Mouse (Mus musculus) heart, postnatal 0 days (tissue): ENCODE measurements around the gene Ksr1. TPM values are rescaled to one million over a fixed set of nuclear protein-coding genes. Genes with fewer than 3 reads are reported as not detected.

Experiments used
- ATAC-seq: fragments of 200-750 bp; cut with Nextera tagmentation; 2 replicates; pipeline ENCODE4 v1.8.0; 2017; ENCODE audit warnings: low read depth, moderate number of reproducible peaks, moderate library complexity; ENCODE audit not compliant: insufficient read depth
- DNase-seq: peaks from one replicate; pipeline ENCODE4 v3.0.0-alpha.2; 2016; ENCODE audit warnings: low spot score
- H3K27ac ChIP-seq: fragments of 300-500 bp; sonication (generic); 2 replicates; pipeline ENCODE4 v1.5.1; 2014; ENCODE audit warnings: low read depth, mild to moderate bottlenecking
- H3K27me3 ChIP-seq: fragments of 300-500 bp; sonication (generic); 2 replicates; pipeline ENCODE4 v1.6.1; 2014; ENCODE audit warnings: low read length, mixed read lengths; ENCODE audit not compliant: control insufficient read depth, insufficient read depth
- H3K36me3 ChIP-seq: fragments of 300-500 bp; sonication (generic); replicated peaks from 2 replicates; pipeline ENCODE4 v1.6.1; 2014; ENCODE audit warnings: low read length, mixed read lengths; ENCODE audit not compliant: control insufficient read depth, insufficient read depth
- H3K4me1 ChIP-seq: fragments of 300-500 bp; sonication (generic); 2 replicates; pipeline ENCODE4 v1.6.1; 2014; ENCODE audit warnings: antibody characterized with exemption; ENCODE audit not compliant: control insufficient read depth, insufficient read depth
- H3K4me2 ChIP-seq: fragments of 300-500 bp; sonication (generic); 2 replicates; pipeline ENCODE4 v1.6.1; 2014; ENCODE audit warnings: low read depth, mild to moderate bottlenecking, low read length, moderate library complexity
- H3K4me3 ChIP-seq: fragments of 300-500 bp; sonication (generic); 2 replicates; pipeline ENCODE4 v1.5.1; 2014; ENCODE audit warnings: low read depth, low read length
- H3K9ac ChIP-seq: fragments of 300-500 bp; sonication (generic); replicated peaks from 2 replicates; pipeline ENCODE4 v1.6.1; 2014; ENCODE audit warnings: low read depth, low read length, mixed read lengths
- H3K9me3 ChIP-seq: fragments of 300-500 bp; sonication (generic); replicated peaks from 2 replicates; pipeline ENCODE4 v1.6.1; 2016; ENCODE audit warnings: low read length; ENCODE audit not compliant: control insufficient read depth
- CTCF ChIP-seq: IDR thresholded peaks from 2 replicates; pipeline ENCODE4 v1.5.1; 2016; ENCODE audit warnings: antibody characterized with exemption, control low read depth, low read depth
- EP300 ChIP-seq: IDR thresholded peaks from 2 replicates; pipeline ENCODE4 v1.6.1; 2016; ENCODE audit warnings: antibody characterized with exemption, low read depth
- WGBS: fragments of 180-500 bp; shearing (Covaris S2); extraction: QIAGEN DNeasy Blood & Tissue Kit; methylation state at CpG from one replicate; pipeline ENCODE4 v1.1.7; 2014; 5-methylcytosine and 5-hydroxymethylcytosine counted together
- polyA plus RNA-seq: library from polyadenylated mRNA; unstranded; fragments of >200 nt; fragmentation: Nextera tagmentation; extraction: Ambion mirVana; gene quantifications from 2 replicates; pipeline ENCODE4 v1.2.1, GENCODE M21; 2015
- total RNA-seq: library from RNA; depleted of rRNA; stranded (reverse); fragments of >200 nt; gene quantifications from 2 replicates; pipeline ENCODE4 v1.2.3, GENCODE M21; 2014; ENCODE audit warnings: low replicate concordance

The Ksr1 gene
- total and polyA plus RNA-seq, 2 experiments from 2014 or later = 1.5 to 15.2 TPM

DNA sequence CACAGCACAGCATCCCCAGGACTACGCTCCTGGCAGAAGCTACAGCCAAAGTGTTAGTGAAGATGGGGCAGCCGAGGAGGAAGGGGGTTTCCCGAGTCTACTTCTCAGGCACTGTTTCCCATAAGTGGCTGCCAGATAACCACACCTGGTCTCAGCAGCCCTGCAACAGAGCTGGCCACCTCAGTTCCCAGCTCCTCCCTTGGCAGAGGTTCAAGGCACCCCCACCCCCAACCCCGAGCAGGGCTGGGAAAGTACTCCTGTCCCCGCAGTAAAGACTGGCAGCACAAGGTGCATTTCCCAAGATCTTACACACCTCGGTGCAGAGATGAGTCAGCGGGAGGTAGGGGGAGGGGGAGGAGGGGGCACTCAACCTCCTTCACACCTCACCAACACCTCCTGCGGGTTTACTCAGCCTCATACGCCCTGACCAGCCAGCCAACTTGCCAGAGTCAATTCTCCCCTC lies 14.2 kb downstream of the Ksr1 start:
- peaks cover 37% of the 10 kb centered on the region for H3K4me1 ChIP-seq
- no peak overlapping the region for H3K4me3 ChIP-seq
- H3K27me3 ChIP-seq = no peaks in the 10 kb centered on the region
- TF ChIP-seq EP300 (no peak), CTCF (no peak)
- H3K4me2 ChIP-seq = no peak overlapping the region
- H3K9me3 ChIP-seq = 0 out of 2 replicates have a peak, but pooled peaks cover 3% of the 10 kb centered on the region
- H3K9ac ChIP-seq = no peak overlapping the region
- DNase-seq = peak; percentile 13
- 0 out of 2 replicates have a peak, but pooled peaks have one; percentile 8 for ATAC-seq
- no peaks in the 10 kb centered on the region for H3K36me3 ChIP-seq
- no peak overlapping the region for H3K27ac ChIP-seq
- 32% methylated on average over 9 of the region's 9 CpGs for WGBS

DNA sequence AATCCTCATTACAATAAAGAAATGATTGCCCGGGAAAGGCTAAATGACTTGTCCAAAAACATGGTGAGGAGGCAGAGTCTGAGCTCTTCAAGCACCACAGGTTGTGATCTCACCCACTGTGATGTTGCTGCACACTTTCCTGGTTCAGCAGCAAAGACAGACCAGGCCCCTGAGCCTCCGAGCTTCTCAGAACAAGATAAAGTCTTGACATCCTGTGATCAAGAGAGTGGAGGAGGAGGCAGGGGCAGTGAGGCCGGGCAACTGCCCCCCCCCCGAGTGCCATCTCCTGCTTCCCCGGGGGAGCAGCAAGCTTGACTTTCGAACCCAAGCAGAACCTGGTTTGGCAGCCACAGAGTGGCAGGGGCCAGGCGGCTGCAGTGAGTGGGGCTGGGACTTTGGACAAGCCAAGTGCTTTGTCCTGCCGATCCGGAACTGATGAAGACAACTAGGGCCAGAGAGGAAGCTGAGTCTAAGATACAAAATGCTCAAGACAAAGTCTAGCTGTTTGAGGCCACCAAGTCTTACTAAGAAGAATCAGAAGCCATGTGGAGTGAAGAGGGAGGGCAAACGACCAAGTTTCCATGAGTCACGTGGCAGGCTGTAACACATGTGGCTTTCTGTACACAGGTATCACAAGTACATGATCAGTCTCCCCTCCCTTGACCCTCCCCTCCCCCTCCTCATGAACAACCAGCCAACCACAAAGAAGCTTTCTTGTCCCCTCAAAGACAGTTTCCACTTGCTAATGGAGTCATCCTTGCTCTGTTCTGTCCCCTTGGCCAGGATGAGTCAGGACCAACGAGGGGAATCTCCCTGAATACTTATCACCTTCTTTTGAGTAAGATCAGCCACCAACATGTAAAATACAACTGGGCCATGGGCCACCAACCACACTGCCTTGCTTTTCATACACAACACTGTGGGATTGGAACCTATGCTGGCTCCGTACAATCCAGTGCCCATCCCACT lies 16.5 kb downstream of the Ksr1 start:
- ATAC-seq = no peak

DNA sequence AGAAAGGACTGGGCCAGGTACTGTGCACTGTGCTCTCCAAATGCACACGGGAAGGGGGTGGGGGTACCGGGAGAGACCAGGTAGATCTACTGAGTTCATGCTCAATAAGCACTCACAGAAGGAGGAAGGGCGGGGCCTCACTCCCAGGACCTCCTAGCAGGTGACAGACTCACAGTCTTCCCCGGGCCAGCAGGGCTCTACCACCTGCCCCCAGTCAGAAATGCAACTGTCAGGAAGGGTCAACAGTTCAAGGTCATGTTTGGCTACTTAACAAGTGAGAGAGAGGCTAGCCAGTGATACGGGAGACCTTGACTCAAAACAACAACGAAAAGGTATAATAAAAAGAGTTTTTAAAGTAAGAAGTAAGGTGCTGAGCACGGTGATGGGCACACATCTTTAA lies 18.0 kb downstream of the Ksr1 start:
- peaks cover 17% of the 10 kb centered on the region; the same call in 1 of the 2 replicates for H3K4me1 ChIP-seq
- no peaks in the 10 kb centered on the region for H3K27me3 ChIP-seq
- 89% methylated on average over 7 of the region's 7 CpGs for WGBS
- no peak overlapping the region for H3K9ac ChIP-seq
- no peak overlapping the region for H3K4me3 ChIP-seq
- no peaks in the 10 kb centered on the region for H3K36me3 ChIP-seq
- 0 out of 2 replicates have a peak, but pooled peaks cover 3% of the 10 kb centered on the region for H3K9me3 ChIP-seq
- ATAC-seq (no peak), DNase-seq (no peak)
- H3K27ac ChIP-seq = no peak overlapping the region
- no peak overlapping the region for H3K4me2 ChIP-seq
- no peak for TF ChIP-seq CTCF
- TF ChIP-seq EP300 = no peak

More for the DNA sequence above, 16.5 kb downstream of the Ksr1 start:
- no peak overlapping the region for H3K4me2 ChIP-seq
- no peaks in the 10 kb centered on the region for H3K36me3 ChIP-seq
- H3K4me1 ChIP-seq = peaks cover 28% of the 10 kb centered on the region; the same call in 1 of the 2 replicates
- no peak overlapping the region for H3K4me3 ChIP-seq
- H3K27me3 ChIP-seq = no peaks in the 10 kb centered on the region
- H3K9ac ChIP-seq = no peak overlapping the region
- 0 out of 2 replicates have a peak, but pooled peaks cover 3% of the 10 kb centered on the region for H3K9me3 ChIP-seq
- DNase-seq = no peak
- no peak overlapping the region for H3K27ac ChIP-seq
- TF ChIP-seq EP300 (no peak), CTCF (no peak)
- 47% methylated on average over 13 of the region's 13 CpGs for WGBS

DNA sequence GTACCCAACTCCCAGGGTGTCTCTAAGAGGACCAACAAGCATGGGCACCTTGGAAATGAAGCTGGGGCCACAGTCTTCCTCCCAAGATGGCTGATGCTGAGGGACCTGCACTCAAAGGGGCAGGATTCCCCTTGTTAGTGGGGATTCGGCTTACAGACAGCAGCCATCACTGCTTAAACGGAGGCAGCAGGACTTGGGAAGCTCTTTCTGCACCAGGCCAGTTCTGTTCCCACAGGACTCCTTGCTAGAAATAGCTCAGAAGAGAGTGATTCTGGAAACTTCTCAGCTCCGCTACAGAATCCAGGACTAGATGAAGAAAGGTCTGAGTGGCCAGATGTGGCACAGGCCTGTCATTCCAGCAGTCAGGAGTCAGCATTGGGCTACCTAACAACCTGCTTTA lies 19.2 kb downstream of the Ksr1 start:
- no peak overlapping the region for H3K4me2 ChIP-seq
- H3K27ac ChIP-seq = 0 out of 2 replicates have a peak overlapping the region, but pooled peaks have one; percentile 34
- TF ChIP-seq EP300 (no peak), CTCF (no peak)
- ATAC-seq (no peak), DNase-seq (no peak)
- peaks cover 5% of the 10 kb centered on the region; the same call in 1 of the 2 replicates for H3K4me1 ChIP-seq
- no peak overlapping the region for H3K4me3 ChIP-seq
- no peak overlapping the region for H3K9ac ChIP-seq
- no peaks in the 10 kb centered on the region for H3K36me3 ChIP-seq
- H3K9me3 ChIP-seq = 0 out of 2 replicates have a peak, but pooled peaks cover 3% of the 10 kb centered on the region
- 51% methylated on average over 3 of the region's 3 CpGs for WGBS
- H3K27me3 ChIP-seq = no peaks in the 10 kb centered on the region

DNA sequence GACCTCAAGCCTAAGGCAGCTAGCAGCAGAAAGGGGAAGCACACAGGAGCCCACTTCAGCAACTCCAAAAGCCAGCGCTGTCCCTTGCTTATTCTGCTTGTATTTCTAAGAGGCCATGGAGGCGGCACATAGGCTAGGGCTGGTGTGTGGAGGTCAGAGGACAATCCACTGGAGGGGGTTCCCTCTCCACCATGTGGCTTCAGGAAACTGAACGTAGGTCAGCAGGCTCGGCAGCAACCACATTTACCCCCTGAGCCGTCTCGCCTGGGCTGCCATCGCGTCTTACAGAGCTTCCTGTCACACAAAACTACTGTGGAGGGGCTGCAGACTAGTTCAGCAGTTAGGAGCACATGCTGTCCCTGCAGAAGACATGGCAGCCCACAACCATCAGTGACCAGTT lies 20.4 kb downstream of the Ksr1 start:
- 0 out of 2 replicates have a peak, but pooled peaks cover 3% of the 10 kb centered on the region for H3K4me1 ChIP-seq
- H3K9ac ChIP-seq = no peak overlapping the region
- WGBS = 73% methylated on average over 8 of the region's 8 CpGs
- TF ChIP-seq CTCF (no peak), EP300 (no peak)
- H3K9me3 ChIP-seq = 0 out of 2 replicates have a peak, but pooled peaks cover 3% of the 10 kb centered on the region
- H3K27me3 ChIP-seq = no peaks in the 10 kb centered on the region
- DNase-seq (no peak), ATAC-seq (no peak)
- no peak overlapping the region for H3K4me2 ChIP-seq
- H3K36me3 ChIP-seq = no peaks in the 10 kb centered on the region
- H3K27ac ChIP-seq = no peak overlapping the region
- H3K4me3 ChIP-seq = no peak overlapping the region
